Mouse (Mus musculus): Measurements from ENCODE around the gene Eml5. TPM values are rescaled to one million over a fixed set of nuclear protein-coding genes. Genes with fewer than 3 reads are reported as not detected.

Gene Eml5
- 1.3 and 2.0 TPM in 2 replicates for polyA plus RNA-seq (2012)

DNA sequence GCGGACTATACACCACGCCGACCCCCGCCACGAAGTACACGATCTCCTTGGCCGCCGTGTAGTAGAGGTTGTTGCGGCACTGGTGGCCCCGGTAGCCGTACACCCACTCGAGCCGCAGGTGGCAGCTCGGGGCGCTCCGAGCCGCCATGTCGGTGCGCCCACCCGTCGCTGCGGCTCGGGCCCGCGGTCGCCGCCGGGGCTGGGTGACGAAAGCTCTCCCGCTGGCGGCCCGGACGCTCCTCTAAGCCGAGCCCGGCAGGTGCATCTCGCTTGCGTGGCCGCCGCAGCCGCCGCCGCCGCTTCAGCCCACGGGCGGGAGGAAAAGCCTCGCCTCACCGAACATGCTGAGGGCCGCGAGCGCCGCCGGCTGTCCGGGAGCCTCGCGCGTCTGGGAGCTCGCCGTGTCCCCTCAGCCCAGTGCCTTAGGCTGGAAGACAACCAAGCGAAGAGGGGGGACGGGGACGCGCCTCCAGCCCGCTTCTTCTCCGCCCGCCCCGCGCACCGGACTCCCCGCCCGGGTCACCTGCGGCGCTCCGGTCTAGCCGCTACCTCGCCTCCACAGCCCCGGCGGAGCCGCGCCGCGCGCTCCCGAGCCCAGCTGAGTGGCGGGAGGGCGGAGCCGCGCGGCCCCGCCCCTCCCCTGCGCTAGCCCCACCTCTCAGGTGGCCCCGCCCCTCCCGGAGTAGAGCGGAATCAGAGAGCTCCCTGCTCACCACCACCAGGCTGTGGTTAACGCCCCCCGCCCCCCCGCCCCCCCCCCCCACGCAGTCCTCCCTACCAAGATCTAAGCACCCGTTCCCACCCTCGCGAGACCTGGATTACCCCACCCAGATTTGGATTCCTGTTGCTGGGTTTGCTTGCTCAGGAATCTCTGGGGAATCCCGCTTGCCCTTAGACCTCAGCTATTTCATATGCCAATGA is at the start of gene Eml5:
Gene Eml5 (minus strand): TSS at position 604 of the 921 bp plus-strand sequence.
- TF ChIP-seq GATA1 (IDR thresholded peaks at IDR 0.05; ENCODE audit: low read length): no peak

- TF ChIP-seq GATA1 (IDR thresholded peaks at IDR 0.05; ENCODE audit: low read length): no peak
Observed at GRCm38 (mm10) chr12:98932856-98933255, 31.6 kb upstream of the Eml5 start.

DNA sequence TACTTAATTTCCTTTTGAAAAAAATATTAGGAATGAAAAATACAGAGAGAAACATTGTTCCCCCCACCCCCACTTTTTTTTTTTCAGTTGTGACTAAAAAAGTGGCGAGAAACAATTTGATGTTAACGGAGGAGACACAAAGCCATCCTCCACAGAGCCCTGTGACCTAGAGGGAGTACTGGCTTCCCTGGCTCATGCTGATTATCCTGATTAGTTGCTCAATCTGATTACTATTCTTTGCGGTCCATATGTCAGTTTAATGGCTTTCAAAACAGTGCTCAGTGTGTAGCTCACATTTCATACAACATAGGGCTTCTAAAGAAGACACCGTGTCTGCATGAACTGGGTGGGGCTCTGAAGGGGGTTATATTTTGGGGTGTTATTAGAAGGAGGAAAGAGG is 31.2 kb upstream of the Eml5 start:
- no peak for TF ChIP-seq GATA1 (IDR thresholded peaks at IDR 0.05; ENCODE audit: low read length)

GRCm38 (mm10) chr12:98931174-98931573 is 29.9 kb upstream of the Eml5 start:
- TF ChIP-seq GATA1 (IDR thresholded peaks at IDR 0.05; ENCODE audit: low read length): no peak

DNA sequence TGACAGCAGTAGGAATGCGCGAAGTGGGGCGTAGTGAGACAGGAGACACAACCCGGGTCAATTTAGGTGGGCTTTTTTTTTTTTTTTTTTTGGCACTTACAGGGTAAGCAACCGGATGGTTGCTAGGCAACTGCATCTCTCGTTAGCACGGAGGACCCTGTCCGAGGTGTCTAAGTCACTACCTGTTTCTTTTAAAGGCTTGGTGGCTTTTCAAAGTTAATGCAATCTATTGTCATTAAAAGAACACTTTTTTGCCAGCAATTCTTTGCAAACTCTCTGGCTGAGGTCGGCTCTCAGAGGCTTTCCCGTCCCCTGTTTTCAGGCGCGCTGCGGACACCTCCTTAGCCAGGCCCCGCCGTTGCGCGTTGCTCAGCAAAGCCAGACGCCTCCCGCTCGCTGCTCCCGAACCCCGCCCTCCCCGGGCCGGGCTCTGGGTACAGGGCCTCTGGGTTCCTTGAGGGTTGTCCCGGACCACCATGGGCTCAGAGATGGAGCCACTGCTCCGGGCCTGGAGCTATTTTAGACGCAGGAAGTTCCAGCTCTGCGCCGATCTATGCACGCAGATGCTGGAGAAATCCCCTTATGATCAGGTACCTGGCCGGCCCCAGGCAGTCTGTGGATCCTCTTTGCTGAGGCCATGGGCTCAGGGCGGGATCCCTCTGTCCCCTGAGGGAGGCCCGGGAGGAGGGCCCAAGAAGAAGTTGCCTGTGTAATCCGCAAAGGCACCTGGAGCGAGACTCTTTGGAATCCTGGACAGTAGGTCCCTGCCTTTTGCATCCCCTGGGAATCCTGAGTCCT is 19.1 kb upstream of the Eml5 start, which contains the start of gene Ttc8:
Gene Ttc8 (plus strand): TSS at position 381 of the 798 bp plus-strand sequence.
- TF ChIP-seq GATA1 (IDR thresholded peaks at IDR 0.05; ENCODE audit: low read length): no peak

- TF ChIP-seq GATA1 (IDR thresholded peaks at IDR 0.05; ENCODE audit: low read length): no peak
Observed at GRCm38 (mm10) chr12:98910096-98910495, 8.8 kb upstream of the Eml5 start.

DNA sequence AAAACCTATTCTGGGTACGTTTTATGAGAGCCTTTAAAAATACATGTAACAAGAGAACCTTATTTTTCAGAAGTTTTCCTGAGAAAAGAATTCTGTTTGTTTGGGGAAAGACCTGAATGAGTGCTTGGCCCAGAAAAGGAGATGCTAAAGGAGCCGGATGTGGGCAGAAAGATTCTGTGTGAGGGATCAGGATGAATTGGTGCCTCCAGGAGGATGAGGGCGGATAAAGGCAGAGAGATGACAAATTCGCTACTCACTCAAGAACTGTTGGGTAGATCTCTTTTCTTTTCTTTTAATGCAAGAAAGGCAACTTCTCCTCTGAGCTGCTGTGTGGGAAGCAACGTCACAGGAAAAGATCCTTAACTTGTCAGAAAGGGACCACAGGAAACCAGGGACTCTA is 4.2 kb upstream of the Eml5 start:
- no peak for TF ChIP-seq GATA1 (IDR thresholded peaks at IDR 0.05; ENCODE audit: low read length)

DNA sequence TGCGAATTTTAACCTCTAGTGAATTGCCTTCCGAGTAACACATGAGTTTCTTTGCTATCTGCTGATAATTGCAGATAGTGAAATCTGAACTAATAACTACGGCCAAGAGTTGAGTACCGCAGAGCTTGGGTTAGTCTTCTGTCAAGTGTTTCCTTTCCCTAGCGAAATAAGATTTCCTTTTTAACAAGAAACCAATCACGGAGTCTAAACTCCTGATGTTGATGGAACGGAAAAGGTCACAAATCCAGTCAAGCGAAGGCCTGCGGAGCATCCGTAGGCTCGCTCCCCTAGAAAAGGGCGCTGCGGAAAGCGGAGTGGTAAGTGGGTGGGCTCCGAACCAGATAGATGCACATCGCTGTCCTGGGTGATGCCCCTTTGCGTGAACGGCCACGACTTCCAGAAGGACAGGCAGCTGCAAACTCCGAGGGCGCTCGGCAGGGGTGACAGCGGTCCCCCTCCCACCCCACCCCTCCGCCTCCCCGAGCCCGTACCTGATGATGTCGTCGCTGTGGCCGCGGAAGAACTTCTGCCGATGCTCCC is 873 bp downstream of the Eml5 start:
- no peak for TF ChIP-seq GATA1 (IDR thresholded peaks at IDR 0.05; ENCODE audit: low read length)

DNA sequence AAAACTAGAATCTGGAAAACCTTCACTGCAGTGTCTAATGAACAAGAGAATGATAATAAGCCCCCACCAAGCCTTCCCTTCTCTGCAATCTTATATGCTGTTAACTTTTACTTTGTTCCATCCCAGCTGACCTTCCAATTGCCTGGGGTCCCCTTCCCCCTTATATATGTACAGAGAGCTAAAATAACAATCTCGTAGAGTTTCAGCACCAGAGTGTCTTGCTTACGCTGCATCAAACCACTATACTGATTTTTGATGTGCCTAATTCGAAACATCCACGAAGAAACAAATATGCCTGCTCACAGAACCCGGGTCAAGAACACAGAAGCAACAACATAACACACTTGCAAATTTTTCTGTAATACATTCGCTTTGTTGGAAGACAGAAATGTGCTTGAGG is 1.6 kb downstream of the Eml5 start:
- TF ChIP-seq GATA1 (IDR thresholded peaks at IDR 0.05; ENCODE audit: low read length): no peak

DNA sequence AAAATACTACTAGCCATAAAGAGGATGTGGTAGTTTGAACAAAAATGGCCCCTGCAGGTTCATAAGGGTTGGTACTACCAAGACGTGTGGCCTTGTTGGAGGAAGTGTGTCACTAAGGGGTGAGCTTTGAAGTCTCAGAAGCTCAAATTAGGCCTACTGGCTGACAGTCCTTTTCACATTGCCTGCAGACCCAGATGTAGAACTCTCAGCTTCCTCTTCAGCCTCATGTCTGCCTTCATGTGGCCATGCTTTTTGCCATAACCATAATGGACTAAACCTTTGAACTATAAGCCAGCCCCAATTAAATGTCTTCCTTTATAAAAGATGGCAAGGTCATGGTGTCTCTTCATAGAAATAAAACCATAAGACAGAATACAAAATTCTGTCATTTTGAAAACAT is 4.5 kb downstream of the Eml5 start:
- no peak for TF ChIP-seq GATA1 (IDR thresholded peaks at IDR 0.05; ENCODE audit: low read length)

GRCm38 (mm10) chr12:98884515-98884914 is 16.8 kb downstream of the Eml5 start:
- no peak for TF ChIP-seq GATA1 (IDR thresholded peaks at IDR 0.05; ENCODE audit: low read length)

DNA sequence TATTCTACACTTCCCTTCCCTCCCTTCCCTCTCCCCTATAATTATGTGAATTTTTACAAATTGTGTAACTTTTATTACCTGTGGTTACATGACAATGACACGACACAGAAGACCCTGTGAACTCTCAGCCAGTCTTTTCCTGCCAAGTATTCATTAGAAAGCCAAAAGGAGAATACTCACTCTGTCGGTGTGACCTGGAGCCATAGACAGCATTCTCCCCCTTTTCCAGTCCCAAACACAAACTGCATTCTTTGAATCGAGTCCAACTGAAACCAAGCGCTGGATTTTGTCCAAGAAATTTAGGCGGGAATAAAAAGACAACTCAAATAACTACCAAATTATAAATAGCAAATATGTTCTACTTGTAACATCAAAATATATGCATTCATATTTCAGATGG is 19.5 kb downstream of the Eml5 start:
- TF ChIP-seq GATA1 (IDR thresholded peaks at IDR 0.05; ENCODE audit: low read length): no peak

DNA sequence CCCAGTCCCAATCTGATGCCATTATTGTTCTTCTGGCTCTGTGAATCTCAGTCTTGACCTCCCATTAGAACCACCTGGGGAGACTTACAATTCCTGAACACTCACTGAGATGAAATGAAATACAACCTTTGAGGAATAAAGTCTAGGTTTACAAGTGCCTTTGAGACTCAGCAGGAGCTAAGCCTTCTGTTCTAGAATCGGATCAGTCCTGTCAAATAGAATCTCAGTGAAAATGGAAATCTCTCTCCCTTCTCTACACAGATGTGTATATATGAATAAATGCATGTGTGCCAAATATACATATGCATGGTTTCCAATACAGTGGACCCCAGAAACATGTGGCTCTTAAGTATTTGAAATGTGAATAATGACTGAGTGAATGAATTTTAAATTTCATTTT is 22.6 kb downstream of the Eml5 start:
- TF ChIP-seq GATA1 (IDR thresholded peaks at IDR 0.05; ENCODE audit: low read length): no peak

DNA sequence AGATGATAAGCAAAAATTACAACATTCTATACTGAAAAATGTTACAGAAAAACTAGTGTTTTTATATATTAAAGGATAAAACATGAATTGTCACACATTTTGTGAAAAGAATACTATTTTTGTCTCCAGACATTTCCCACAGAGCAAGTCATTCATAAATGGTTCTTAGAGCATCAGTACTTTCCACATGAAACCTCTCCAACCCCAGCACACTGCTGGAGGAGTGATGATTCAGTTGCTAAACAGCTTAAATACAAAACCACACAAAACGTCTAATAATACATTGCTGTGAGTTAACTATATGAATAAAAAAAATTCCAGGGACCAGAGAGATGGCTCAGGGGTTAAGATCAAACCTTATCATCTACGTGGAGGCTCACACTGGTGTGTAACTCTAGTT is 26.1 kb downstream of the Eml5 start:
- no peak for TF ChIP-seq GATA1 (IDR thresholded peaks at IDR 0.05; ENCODE audit: low read length)

DNA sequence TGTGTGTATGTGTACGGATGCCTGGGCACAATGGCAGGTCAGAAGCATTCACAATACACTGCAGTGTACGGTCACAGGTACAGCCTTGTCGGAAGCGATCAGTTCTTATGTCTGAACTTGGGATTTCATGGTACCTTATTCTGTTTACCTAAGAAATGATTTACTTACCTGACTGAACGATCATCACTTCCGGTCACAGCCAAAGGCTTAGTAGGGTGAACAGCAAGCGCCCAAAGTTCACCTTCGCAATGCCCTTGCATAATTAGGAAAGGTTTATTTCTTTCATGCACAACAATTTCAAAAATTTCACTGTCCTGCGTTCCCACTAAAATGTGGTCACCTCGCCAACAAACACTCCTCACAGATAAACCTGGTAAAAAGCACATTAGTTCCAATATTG is 28.4 kb downstream of the Eml5 start:
- TF ChIP-seq GATA1 (IDR thresholded peaks at IDR 0.05; ENCODE audit: low read length): no peak

GRCm38 (mm10) chr12:98863436-98863835 is 37.8 kb downstream of the Eml5 start:
- no peak for TF ChIP-seq GATA1 (IDR thresholded peaks at IDR 0.05; ENCODE audit: low read length)
